Mouse (Mus musculus) erythroblast, embryonic 14.5 days (primary cell): Measurements from ENCODE around the gene Kcnip3.

Source experiments
- GATA1 ChIP-seq: IDR thresholded peaks from 2 replicates; pipeline ENCODE4 v1.6.1; 2012; ENCODE audit warnings: low read length, inconsistent platforms, mixed read lengths
- TAL1 ChIP-seq: IDR thresholded peaks from 3 replicates; pipeline ENCODE4 v1.6.1; 2012; ENCODE audit warnings: low read length, inconsistent platforms, mixed read lengths

DNA sequence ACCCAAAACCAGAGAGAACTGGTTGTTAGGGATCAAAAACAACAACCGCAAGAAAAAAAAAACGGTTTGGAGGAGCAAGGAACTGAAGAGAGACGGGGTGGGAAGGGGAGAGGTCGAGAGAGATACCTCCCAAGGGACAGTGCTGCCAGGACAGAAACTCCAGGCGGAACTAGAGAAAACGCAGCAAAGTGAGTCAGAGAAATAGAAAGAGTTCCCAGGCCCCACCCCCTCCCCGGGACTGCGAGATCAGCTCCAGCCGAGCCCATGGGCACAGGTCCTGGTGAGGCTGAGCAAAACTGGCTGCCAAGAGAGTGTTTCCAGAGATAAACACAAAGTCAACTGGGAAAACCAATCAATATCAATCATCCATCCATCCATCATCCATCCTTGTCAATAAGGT is 60.5 kb downstream of the Kcnip3 start:
- TF ChIP-seq TAL1 (no peak), GATA1 (no peak)
